Mouse (Mus musculus) liver, postnatal 0 days (tissue): ENCODE measurements around the gene Sult2a2.
"Not testable (repeated sequence)": the region's sequence is repeated elsewhere in the genome, so short reads cannot be mapped to it uniquely, and the experiment has no call there.

ENCODE experiments used
- CTCF ChIP-seq: sonication (generic); IDR thresholded peaks from 2 replicates; pipeline ENCODE4 v1.5.1; 2016; ENCODE audit warnings: antibody characterized with exemption, low read depth
- EP300 ChIP-seq: IDR thresholded peaks from 2 replicates; pipeline ENCODE4 v1.6.1; 2016; ENCODE audit warnings: antibody characterized with exemption, low read depth, mild to moderate bottlenecking

- TF ChIP-seq CTCF, EP300: not testable (repeated sequence)
Observed at GRCm38 (mm10) chr7:13733205-13733604, at the start of gene Sult2a2.
